Mouse (Mus musculus): ENCODE results near the gene Nacc1. TPM values are rescaled to one million over a fixed set of nuclear protein-coding genes. Genes with fewer than 3 reads are reported as not detected.
"Not testable (repeated sequence)": the region's sequence is repeated elsewhere in the genome, so short reads cannot be mapped to it uniquely, and the experiment has no call there.

Gene Nacc1
- total RNA-seq, 2 experiments from 2014 or later: 91.8 to 93.9 TPM

- Histone ChIP-seq H3K27ac (peak overlapping the region; percentile 69), H3K4me3 (peak overlapping the region; percentile 87)
- TF ChIP-seq CTCF (conservative IDR thresholded peaks at IDR 0.05): peak; percentile 55
- DNase-seq (ENCODE audit: low spot score in 2 of 2): peak; percentile 90 to 92
Measured at GRCm38 (mm10) chr8:84689091-84689915, 1.6 kb upstream of the Nacc1 start.

GRCm38 (mm10) chr8:84687003-84687704 lies 508 bp downstream of the Nacc1 start:
- TF ChIP-seq CTCF (conservative IDR thresholded peaks at IDR 0.05): no peak
- DNase-seq (ENCODE audit: low spot score in 2 of 2): no peak
- peak overlapping the region; percentile 97 for H3K27ac ChIP-seq

GRCm38 (mm10) chr8:84686191-84687002 lies 1.3 kb downstream of the Nacc1 start, which contains the start of gene Trmt1:
Gene Trmt1, plus strand, starts transcription at chr8:84686307.
- Histone ChIP-seq H3K4me3 (peak within 1 kb of the TSS; percentile 81), H3K27ac (peak within 1 kb of the TSS; percentile 97)
- DNase-seq (ENCODE audit: low spot score in 2 of 2): no peak
- TF ChIP-seq CTCF (conservative IDR thresholded peaks at IDR 0.05): no peak

More at GRCm38 (mm10) chr8:84687003-84687704, 508 bp downstream of the Nacc1 start:
- peak overlapping the region; percentile 81 for H3K4me3 ChIP-seq

- H3K27ac ChIP-seq: peak overlapping the region; percentile 97
- H3K4me3 ChIP-seq: no peak overlapping the region
- no peak for TF ChIP-seq CTCF (conservative IDR thresholded peaks at IDR 0.05)
- DNase-seq (ENCODE audit: low spot score in 2 of 2): no peak
Measured at GRCm38 (mm10) chr8:84684537-84684936, 3.1 kb downstream of the Nacc1 start.

- DNase-seq (ENCODE audit: low spot score in 2 of 2): no peak
- Histone ChIP-seq H3K27ac (0 out of 2 replicates have a peak overlapping the region, but pooled peaks have one; percentile 9), H3K4me3 (no peak overlapping the region)
- TF ChIP-seq CTCF (conservative IDR thresholded peaks at IDR 0.05): no peak
Measured at GRCm38 (mm10) chr8:84682257-84682656, 5.4 kb downstream of the Nacc1 start.

- no peak for TF ChIP-seq CTCF (conservative IDR thresholded peaks at IDR 0.05)
- Histone ChIP-seq H3K4me3 (no peak overlapping the region), H3K27ac (no peak overlapping the region)
- no peak for DNase-seq (ENCODE audit: low spot score in 2 of 2)
Measured at GRCm38 (mm10) chr8:84681476-84681875, 6.2 kb downstream of the Nacc1 start.

- no peak overlapping the region for H3K27ac ChIP-seq
- DNase-seq (ENCODE audit: low spot score in 2 of 2): no peak
- TF ChIP-seq CTCF (conservative IDR thresholded peaks at IDR 0.05): no peak
- H3K4me3 ChIP-seq: no peak overlapping the region
Measured at GRCm38 (mm10) chr8:84677305-84677704, 10.4 kb downstream of the Nacc1 start.

GRCm38 (mm10) chr8:84670295-84671006 lies 17.2 kb downstream of the Nacc1 start:
- DNase-seq (ENCODE audit: low spot score in 2 of 2); H3K27ac ChIP-seq: not testable (repeated sequence)

GRCm38 (mm10) chr8:84668731-84669485 lies 18.8 kb downstream of the Nacc1 start:
- TF ChIP-seq CTCF (conservative IDR thresholded peaks at IDR 0.05): 0 out of 2 replicates have a peak, but pooled peaks have one; percentile 12
- no peak for DNase-seq (ENCODE audit: low spot score in 2 of 2)
- no peak overlapping the region for H3K27ac ChIP-seq
- H3K4me3 ChIP-seq: no peak overlapping the region

More at GRCm38 (mm10) chr8:84670295-84671006, 17.2 kb downstream of the Nacc1 start:
- H3K4me3 ChIP-seq: not testable (repeated sequence)

- no peak for DNase-seq (ENCODE audit: low spot score in 2 of 2)
- no peak for TF ChIP-seq CTCF (conservative IDR thresholded peaks at IDR 0.05)
- Histone ChIP-seq H3K4me3 (no peak overlapping the region), H3K27ac (no peak overlapping the region)
Measured at GRCm38 (mm10) chr8:84668081-84668480, 19.6 kb downstream of the Nacc1 start.

- Histone ChIP-seq H3K27ac (peak overlapping the region; percentile 86), H3K4me3 (peak overlapping the region; percentile 85)
- no peak for TF ChIP-seq CTCF (conservative IDR thresholded peaks at IDR 0.05)
- DNase-seq (ENCODE audit: low spot score in 2 of 2): no peak
Measured at GRCm38 (mm10) chr8:84665385-84665893, 22.2 kb downstream of the Nacc1 start.
